Mouse (Mus musculus) spleen, adult 18-20 months (tissue): ENCODE results near the gene Gm3233.
"Not testable (repeated sequence)": the region's sequence is repeated elsewhere in the genome, so short reads cannot be mapped to it uniquely, and the experiment has no call there.

Experiments used
- DNase-seq, 2 experiments: peaks; one replicate each; pipeline ENCODE4 v3.0.0; 2022; ENCODE audit warnings: mixed read lengths in 2 of 2

Gene Gm3233

DNA sequence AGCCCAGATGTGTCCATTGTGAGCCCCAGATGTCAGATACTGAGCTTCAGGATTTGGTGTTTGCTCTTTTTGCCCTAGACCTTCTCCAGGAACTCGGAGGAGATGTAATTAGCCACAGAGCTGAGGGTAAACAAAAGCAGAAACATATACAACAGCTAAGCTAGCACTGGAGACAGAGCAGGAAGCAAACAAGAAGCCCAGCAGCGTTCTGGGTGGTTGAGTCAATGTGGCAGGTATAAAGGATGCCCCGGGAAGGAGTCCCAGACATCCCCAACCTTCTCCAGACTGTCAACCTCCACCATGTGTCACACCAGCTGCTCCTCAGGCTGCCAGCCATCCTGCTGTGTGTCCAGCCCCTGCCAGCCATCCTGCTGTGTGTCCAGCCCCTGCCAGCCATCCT is 33.3 kb downstream of the Gm3233 start, which contains the start of gene Gm10100:
Gene Gm10100, plus strand, starts transcription at position 301 of the 400 bp plus-strand sequence.
- DNase-seq = no peak

DNA sequence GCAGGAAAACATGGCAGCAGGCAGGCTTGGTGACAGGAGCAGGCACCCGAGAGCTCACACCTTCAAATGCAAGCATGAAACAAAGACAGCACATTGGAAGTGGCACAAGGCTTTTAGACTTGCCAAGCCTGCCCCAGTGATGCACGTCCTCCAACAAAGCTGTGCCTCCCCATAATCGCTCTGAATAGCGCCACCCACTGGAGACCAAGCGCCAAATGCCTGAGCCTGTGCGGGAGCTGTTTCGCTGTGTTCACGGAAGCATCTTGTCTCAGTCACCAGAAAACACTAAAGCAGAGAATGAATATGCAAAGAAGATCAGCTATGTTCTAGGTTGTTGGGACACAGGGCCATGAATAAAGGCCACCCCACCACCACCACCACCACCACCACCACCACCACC is 34.6 kb downstream of the Gm3233 start:
- DNase-seq = no peak

DNA sequence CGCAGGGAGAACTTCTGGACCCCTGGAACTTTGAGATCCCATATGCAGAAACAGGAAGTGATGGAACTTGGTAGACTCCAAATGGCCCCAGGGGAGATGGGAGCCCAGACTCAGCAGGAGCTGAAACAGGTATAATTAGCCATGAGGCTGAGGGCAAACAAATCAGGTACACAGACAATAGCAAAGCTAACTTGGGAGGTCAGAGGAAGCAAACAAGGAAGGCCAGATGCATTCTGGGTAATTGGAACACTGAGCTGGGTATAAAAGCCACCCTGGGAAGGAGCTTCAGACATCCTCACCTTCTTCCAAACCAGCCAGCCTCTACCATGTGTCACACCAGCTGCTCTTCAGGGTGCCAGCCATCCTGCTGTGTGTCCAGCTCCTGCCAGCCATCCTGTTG is 39.2 kb downstream of the Gm3233 start, which contains the start of gene Krtap12-1:
Gene Krtap12-1, plus strand, starts transcription at position 301 of the 400 bp plus-strand sequence.
- not testable (repeated sequence) for DNase-seq

DNA sequence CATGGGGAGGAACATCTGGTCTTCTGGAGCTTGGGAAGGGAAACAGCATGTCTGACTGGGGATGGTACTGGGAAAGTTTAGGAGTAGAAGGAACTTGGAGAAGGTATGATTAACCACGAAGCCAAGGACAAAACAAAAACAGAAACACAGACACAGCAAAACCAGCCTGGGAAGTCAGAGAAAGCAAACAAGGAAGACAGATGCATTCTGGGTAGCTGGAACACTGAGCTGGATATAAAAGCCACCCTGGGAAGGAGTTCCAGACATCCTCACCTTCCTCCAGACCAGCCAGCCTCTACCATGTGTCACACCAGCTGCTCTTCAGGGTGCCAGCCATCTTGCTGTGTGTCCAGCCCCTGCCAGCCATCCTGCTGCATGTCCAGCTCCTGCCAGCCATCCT is 44.0 kb downstream of the Gm3233 start, which contains the start of gene Gm10142:
Gene Gm10142, plus strand, starts transcription at position 301 of the 400 bp plus-strand sequence.
- DNase-seq = no peak

DNA sequence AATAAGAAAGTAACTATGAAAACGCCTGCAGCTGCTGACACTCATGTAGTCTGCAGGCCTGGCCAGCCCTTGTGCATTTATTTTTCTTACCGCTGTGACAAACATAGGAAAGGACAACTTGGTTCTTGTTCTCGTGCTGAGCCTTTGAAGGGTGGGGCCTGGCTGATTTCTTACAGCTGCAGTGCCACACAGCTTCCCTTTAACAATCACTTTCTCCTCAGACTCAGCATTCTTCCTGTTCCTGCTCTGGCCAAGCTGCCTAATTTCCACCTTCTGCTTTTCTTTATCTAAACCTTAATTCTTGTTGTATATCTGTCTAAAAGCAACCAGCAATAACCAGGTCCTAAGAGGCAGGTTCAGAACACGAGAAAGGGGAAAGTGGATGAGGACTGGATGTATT is 45.7 kb downstream of the Gm3233 start:
- no peak for DNase-seq

DNA sequence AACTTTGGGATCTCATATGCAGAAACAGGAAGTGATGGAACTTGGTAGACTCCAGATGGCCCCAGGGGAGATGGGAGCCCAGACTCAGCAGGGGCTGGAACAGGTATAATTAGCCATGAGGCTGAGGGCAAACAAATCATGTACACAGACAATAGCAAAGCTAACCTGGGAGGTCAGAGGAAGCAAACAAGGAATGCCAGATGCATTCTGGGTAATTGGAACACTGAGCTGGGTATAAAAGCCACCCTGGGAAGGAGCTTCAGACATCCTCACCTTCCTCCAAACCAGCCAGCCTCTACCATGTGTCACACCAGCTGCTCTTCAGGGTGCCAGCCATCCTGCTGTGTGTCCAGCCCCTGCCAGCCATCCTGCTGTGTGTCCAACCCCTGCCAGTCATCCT is 48.3 kb downstream of the Gm3233 start, which contains the start of gene Gm10024:
Gene Gm10024, plus strand, starts transcription at position 301 of the 400 bp plus-strand sequence.
- not testable (repeated sequence) for DNase-seq

DNA sequence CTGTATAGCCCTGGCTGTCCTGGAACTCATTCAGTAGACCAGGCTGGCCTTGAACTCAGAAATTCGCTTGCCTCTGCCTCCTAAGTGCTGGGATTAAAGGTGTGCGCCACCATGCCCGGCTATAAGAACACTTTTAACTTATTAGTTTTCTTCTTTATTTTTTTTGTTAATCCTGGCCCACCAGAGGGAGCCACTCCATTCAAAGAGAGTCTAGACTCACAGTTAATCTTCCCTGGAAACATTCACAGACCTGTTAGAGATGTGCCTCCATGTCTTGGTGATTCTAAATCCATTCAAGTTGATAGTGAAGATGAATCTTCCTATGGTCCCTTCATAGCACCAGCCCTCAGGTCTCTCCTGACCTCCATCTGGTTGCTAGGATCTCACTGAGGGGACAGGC is 49.7 kb downstream of the Gm3233 start:
- no peak for DNase-seq
